Mouse (Mus musculus): ENCODE data around the gene Sdk1. TPM values are rescaled to one million over a fixed set of nuclear protein-coding genes. Genes with fewer than 3 reads are reported as not detected.

The Sdk1 gene
- total and polyA plus RNA-seq, 2 experiments from 2014 or later: 2.2 to 58.4 TPM

GRCm38 (mm10) chr5:141463417-141463816, 222.1 kb downstream of the Sdk1 start:
- Histone ChIP-seq H3K4me3 (ENCODE audit: low read length) (no peak overlapping the region), H3K27me3 (ENCODE audit: insufficient read depth, low read length) (no peaks in the 10 kb centered on the region), H3K4me1 (ENCODE audit: insufficient read depth, low read length) (no peaks in the 10 kb centered on the region), H3K9ac (replicated peaks; ENCODE audit: low read length) (no peak overlapping the region), H3K36me3 (ENCODE audit: insufficient read depth, low read length) (no peaks in the 10 kb centered on the region), H3K9me3 (ENCODE audit: low read length) (no peaks in the 10 kb centered on the region), H3K27ac (no peak overlapping the region), H3K4me2 (ENCODE audit: low read depth, low read length) (no peak overlapping the region)
- peak; percentile 53 for TF ChIP-seq CTCF (IDR thresholded peaks at IDR 0.05; ENCODE audit: low read depth)
- WGBS: 79% methylated on average over 2 of the region's 2 CpGs
- ATAC-seq (no peak), DNase-seq (ENCODE audit: low spot score) (no peak)

- 33% methylated on average over 5 of the region's 5 CpGs for WGBS
- H3K4me1 ChIP-seq (ENCODE audit: insufficient read depth, low read length): no peaks in the 10 kb centered on the region
- no peak overlapping the region for H3K27ac ChIP-seq
- no peaks in the 10 kb centered on the region for H3K36me3 ChIP-seq (ENCODE audit: insufficient read depth, low read length)
- no peak overlapping the region for H3K9ac ChIP-seq (replicated peaks; ENCODE audit: low read length)
- H3K4me3 ChIP-seq (ENCODE audit: low read length): no peak overlapping the region
- no peak for ATAC-seq
- no peak for DNase-seq (ENCODE audit: low spot score)
- no peaks in the 10 kb centered on the region for H3K27me3 ChIP-seq (ENCODE audit: insufficient read depth, low read length)
- H3K9me3 ChIP-seq (ENCODE audit: low read length): no peaks in the 10 kb centered on the region
- TF ChIP-seq CTCF (IDR thresholded peaks at IDR 0.05; ENCODE audit: low read depth): no peak
- no peak overlapping the region for H3K4me2 ChIP-seq (ENCODE audit: low read depth, low read length)
These were observed 227.5 kb downstream of the Sdk1 start for GRCm38 (mm10) chr5:141468821-141469220.

- H3K36me3 ChIP-seq (ENCODE audit: insufficient read depth, low read length): no peaks in the 10 kb centered on the region
These were observed 264.0 kb downstream of the Sdk1 start for GRCm38 (mm10) chr5:141505281-141505680.

GRCm38 (mm10) chr5:141506344-141506743, 265.1 kb downstream of the Sdk1 start:
- Histone ChIP-seq H3K36me3 (ENCODE audit: insufficient read depth, low read length) (no peaks in the 10 kb centered on the region), H3K27me3 (ENCODE audit: insufficient read depth, low read length) (no peaks in the 10 kb centered on the region), H3K4me3 (ENCODE audit: low read length) (no peak overlapping the region), H3K4me2 (ENCODE audit: low read depth, low read length) (no peak overlapping the region), H3K9ac (replicated peaks; ENCODE audit: low read length) (no peak overlapping the region), H3K4me1 (ENCODE audit: insufficient read depth, low read length) (no peaks in the 10 kb centered on the region), H3K27ac (no peak overlapping the region), H3K9me3 (ENCODE audit: low read length) (no peaks in the 10 kb centered on the region)
- no peak for DNase-seq (ENCODE audit: low spot score)
- TF ChIP-seq CTCF (IDR thresholded peaks at IDR 0.05; ENCODE audit: low read depth): no peak
- WGBS: 70% methylated on average over 3 of the region's 3 CpGs
- no peak for ATAC-seq

More at GRCm38 (mm10) chr5:141505281-141505680, 264.0 kb downstream of the Sdk1 start:
- Histone ChIP-seq H3K4me2 (ENCODE audit: low read depth, low read length) (no peak overlapping the region), H3K27ac (no peak overlapping the region), H3K9ac (replicated peaks; ENCODE audit: low read length) (no peak overlapping the region), H3K4me3 (ENCODE audit: low read length) (no peak overlapping the region), H3K27me3 (ENCODE audit: insufficient read depth, low read length) (no peaks in the 10 kb centered on the region), H3K4me1 (ENCODE audit: insufficient read depth, low read length) (no peaks in the 10 kb centered on the region), H3K9me3 (ENCODE audit: low read length) (no peaks in the 10 kb centered on the region)
- 34% methylated on average over 6 of the region's 6 CpGs for WGBS
- ATAC-seq (no peak), DNase-seq (ENCODE audit: low spot score) (peak; percentile 41)
- TF ChIP-seq CTCF (IDR thresholded peaks at IDR 0.05; ENCODE audit: low read depth): no peak

GRCm38 (mm10) chr5:141524801-141525715, 283.8 kb downstream of the Sdk1 start:
- 34% methylated on average over 13 of the region's 13 CpGs for WGBS
- Histone ChIP-seq H3K27ac (no peak overlapping the region), H3K9ac (replicated peaks; ENCODE audit: low read length) (peak overlapping the region; percentile 26; the same call in 1 of the 2 replicates), H3K4me1 (ENCODE audit: insufficient read depth, low read length) (peaks cover 8% of the 10 kb centered on the region; the same call in 1 of the 2 replicates), H3K36me3 (ENCODE audit: insufficient read depth, low read length) (no peaks in the 10 kb centered on the region), H3K4me2 (ENCODE audit: low read depth, low read length) (peak overlapping the region; percentile 44), H3K27me3 (ENCODE audit: insufficient read depth, low read length) (no peaks in the 10 kb centered on the region), H3K9me3 (ENCODE audit: low read length) (no peaks in the 10 kb centered on the region; the same call in 1 of the 2 replicates), H3K4me3 (ENCODE audit: low read length) (no peak overlapping the region)
- DNase-seq (ENCODE audit: low spot score) (peak; percentile 41), ATAC-seq (no peak)
- TF ChIP-seq CTCF (IDR thresholded peaks at IDR 0.05; ENCODE audit: low read depth): no peak

- no peaks in the 10 kb centered on the region for H3K27me3 ChIP-seq (ENCODE audit: insufficient read depth, low read length)
- no peak overlapping the region for H3K4me3 ChIP-seq (ENCODE audit: low read length)
- peak; percentile 29; the same call in 1 of the 2 replicates for TF ChIP-seq CTCF (IDR thresholded peaks at IDR 0.05; ENCODE audit: low read depth)
- 55% methylated on average over 5 of the region's 5 CpGs for WGBS
- no peak overlapping the region for H3K27ac ChIP-seq
- H3K4me2 ChIP-seq (ENCODE audit: low read depth, low read length): no peak overlapping the region
- no peak for ATAC-seq
- H3K36me3 ChIP-seq (ENCODE audit: insufficient read depth, low read length): no peaks in the 10 kb centered on the region
- no peak for DNase-seq (ENCODE audit: low spot score)
- H3K9me3 ChIP-seq (ENCODE audit: low read length): no peaks in the 10 kb centered on the region
- no peaks in the 10 kb centered on the region; the same call in 1 of the 2 replicates for H3K4me1 ChIP-seq (ENCODE audit: insufficient read depth, low read length)
- no peak overlapping the region for H3K9ac ChIP-seq (replicated peaks; ENCODE audit: low read length)
These were observed 298.9 kb downstream of the Sdk1 start for GRCm38 (mm10) chr5:141540193-141540592.

Measured in hindbrain, postnatal 0 days (tissue).